Mouse (Mus musculus): ENCODE results near the gene Col19a1.

Col19a1 gene

GRCm38 (mm10) chr1:24303077-24303476 is 284.2 kb downstream of the Col19a1 start:
- no peak for DNase-seq

- peak; percentile 6 for DNase-seq
These were observed 284.6 kb downstream of the Col19a1 start for GRCm38 (mm10) chr1:24302674-24303073.

GRCm38 (mm10) chr1:24300700-24301099 is 286.6 kb downstream of the Col19a1 start:
- no peak for DNase-seq

DNA sequence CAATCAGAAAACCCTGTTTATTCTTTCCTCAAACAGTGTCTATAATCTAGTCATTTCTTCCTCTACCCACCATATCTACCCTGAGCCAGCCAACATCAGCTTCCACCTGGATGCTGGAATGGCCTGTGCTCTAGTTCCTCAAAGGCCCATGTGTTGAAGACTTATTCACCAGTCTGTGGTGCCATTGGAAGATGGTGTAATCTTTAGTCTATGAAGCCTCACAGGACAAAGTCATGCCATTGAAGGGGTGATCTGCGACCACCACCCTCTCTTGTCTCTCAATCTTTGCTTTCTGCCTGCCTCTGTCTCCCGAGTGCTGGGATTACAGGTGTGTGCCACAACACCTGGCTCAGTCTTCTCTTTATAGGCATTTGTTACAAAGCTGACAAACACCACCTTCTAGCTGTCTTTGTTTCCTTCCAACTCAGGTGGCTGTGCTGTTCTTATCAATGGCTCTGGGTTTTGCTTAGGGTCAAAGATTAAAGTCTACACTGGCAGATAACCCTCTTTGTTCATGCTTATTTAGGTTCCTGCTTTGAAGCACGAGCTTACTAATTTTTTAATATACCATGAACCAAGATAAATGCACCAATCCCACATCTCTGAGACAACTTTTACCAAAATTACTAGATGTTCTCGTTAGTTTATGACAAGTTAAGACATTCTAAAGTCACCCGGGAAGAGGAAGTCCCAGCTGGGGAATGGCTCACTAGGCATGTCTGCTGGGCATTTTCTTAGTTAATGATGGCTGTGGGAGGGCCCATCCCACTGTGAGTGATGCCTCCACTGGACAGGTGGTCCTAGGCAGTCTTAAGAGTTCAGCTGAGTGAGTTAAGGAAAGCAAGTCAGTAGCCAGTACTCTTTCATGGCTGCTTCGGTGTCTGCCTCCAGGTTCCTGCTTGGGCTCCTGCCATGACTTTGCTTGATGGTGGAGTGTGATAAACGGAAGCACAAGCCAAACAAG is 292.0 kb downstream of the Col19a1 start:
- DNase-seq: no peak

DNA sequence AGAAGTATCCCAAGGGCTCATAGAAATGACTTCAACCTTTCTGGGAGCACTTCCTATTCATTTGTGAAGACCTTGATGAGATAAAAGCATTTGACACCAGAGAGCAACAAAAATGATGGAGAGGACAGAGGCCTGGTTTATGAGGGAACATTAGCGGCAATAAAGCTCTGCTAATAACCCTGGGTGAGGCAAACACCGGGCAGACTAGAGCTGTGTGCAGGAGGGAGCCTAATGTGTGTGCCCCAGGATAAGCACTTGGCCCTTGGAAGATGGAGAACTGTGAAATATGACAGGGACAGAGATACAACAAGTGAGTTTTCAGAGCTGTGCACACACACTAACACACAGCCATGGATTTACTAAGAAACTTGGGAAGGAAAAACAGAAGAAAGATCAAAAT is 294.8 kb downstream of the Col19a1 start:
- DNase-seq: no peak

DNA sequence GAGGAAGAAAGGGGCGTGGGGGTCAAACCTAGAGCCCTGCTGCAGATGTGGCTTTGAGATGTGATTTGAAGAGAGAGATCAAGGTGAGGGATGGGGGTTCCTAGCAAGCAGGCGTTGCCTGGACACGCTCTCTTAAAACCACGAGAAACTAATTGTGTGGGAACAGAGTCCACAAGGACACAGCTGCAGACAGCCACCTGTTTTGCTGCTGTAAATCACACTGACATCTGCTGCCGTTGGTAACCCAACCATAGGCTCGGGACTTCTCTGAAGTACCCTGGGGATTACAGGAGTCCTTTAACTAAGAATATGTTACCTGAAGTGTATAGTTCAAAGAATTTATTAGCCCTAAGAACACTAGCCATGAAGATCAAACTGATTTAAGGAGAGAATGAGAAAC is 300.9 kb downstream of the Col19a1 start:
- DNase-seq: no peak

DNA sequence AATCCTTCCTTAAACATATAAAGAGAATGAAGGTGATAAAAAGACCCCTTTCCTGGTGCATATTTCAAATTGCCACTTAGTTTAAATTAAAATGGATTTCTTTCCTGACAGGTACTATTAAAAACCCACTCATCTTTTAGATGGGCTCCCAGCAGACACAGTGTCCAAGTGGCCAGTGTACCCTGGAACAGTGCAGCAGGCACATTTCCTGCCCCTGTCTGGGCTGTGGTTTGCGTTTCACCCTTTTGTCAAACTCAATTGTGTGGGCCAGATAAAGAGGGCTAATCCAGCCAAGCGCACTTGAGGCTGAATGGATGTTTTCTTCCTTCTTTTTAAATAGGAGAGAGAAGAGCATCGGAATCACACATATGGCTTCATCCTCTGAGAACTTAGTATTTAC is 320.2 kb downstream of the Col19a1 start:
- DNase-seq: no peak

DNA sequence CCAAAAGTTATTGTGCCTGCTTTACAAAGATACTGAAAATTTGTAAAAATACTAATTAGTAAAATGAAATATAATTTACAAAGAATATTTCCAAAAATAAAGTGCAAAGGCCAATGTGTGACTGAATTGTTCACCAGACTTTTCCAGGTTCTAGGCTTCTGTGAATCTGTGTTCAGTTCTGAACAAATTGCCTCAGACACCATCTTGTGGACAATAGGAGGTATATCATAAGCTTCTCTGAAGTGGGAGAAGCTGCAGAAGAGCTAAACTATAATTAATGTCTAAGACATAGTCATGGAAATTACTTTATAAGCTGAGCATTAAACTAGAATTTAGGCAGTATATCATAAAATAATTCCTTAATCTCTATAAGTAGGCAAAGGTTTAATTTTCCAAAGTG is 326.1 kb downstream of the Col19a1 start:
- no peak for DNase-seq

DNA sequence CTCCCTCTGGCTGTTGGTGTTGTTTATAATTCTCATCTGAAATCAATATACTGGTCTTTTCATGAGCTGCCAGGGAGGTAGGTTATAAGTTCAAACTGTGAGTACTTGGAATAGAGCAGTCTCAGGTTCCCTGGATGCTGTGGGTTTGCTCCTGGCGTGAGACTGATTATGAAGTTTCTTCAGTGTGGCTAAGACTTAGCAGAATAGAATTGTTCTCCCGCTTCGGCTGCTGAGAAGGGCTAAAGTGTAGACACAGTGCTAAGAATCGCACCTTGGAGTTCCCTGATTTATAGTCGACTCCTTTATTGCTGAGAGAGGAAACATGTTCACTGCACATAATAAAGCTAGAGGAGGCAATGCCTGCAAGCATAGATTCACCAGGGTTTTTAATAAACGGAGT is 327.9 kb downstream of the Col19a1 start:
- no peak for DNase-seq

DNA sequence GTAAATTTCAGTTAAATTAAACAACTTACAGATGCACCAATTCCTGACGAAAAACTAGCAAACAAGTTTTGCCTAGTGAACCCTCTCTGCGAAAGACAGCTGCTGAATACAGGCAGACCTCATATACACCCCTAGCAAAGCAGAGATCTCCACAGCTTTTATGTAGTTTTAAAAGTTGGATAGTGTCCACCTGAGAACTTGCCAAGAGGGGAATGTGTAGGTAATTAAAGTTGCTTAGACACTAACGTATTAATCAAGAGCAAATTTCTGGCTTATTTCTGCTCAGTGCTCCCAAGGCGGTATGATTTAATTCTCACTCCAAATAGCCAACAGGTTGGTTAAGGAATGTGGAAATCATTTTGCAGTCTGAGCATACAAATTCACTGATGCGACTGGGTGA is 329.3 kb downstream of the Col19a1 start:
- no peak for DNase-seq

GRCm38 (mm10) chr1:24249105-24249664 is 338.1 kb downstream of the Col19a1 start:
- no peak for DNase-seq

GRCm38 (mm10) chr1:24248294-24249104 is 338.8 kb downstream of the Col19a1 start:
- DNase-seq: no peak

- no peak for DNase-seq
These were observed 341.4 kb downstream of the Col19a1 start for GRCm38 (mm10) chr1:24245700-24246375.

DNA sequence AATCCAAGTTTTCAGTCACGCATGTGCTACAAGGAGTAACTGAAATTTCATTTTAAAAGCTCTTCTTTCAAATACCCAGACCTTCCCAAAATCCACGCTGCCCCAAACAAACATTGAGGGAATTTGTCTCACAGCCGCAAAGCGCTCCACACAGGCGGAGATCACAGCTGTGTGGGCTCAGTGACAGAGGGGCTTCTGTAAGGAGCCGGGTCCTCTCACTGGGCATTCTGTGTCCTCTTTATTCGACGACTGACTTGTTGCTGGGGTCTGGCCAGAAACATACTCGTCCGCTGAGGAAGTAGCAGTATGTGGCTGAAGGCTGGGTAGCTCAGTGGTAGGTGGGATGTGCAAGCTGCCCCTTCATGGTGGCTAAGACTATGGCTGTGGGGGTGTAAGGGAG is 342.3 kb downstream of the Col19a1 start:
- DNase-seq: no peak

GRCm38 (mm10) chr1:24240039-24240691 is 347.1 kb downstream of the Col19a1 start:
- DNase-seq: no peak

DNA sequence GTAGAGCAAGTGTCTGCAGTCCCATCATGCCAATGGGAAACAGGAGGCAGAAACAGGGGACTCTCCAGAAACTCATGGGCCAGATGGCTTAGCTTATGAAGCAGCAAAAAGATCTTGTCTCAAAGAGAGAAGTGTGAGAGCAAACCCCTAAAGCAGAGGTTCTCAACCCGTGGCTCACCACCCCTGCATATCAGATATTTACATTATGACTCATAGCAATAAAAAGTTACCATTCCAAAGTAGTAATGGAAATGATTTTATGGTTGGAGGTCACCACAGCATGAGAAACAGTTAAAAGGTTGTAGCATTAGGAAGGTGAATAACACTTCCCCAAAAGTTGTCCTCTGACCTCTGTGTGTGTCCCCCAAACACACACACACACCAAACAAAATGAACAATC is 350.9 kb downstream of the Col19a1 start:
- DNase-seq: no peak

DNA sequence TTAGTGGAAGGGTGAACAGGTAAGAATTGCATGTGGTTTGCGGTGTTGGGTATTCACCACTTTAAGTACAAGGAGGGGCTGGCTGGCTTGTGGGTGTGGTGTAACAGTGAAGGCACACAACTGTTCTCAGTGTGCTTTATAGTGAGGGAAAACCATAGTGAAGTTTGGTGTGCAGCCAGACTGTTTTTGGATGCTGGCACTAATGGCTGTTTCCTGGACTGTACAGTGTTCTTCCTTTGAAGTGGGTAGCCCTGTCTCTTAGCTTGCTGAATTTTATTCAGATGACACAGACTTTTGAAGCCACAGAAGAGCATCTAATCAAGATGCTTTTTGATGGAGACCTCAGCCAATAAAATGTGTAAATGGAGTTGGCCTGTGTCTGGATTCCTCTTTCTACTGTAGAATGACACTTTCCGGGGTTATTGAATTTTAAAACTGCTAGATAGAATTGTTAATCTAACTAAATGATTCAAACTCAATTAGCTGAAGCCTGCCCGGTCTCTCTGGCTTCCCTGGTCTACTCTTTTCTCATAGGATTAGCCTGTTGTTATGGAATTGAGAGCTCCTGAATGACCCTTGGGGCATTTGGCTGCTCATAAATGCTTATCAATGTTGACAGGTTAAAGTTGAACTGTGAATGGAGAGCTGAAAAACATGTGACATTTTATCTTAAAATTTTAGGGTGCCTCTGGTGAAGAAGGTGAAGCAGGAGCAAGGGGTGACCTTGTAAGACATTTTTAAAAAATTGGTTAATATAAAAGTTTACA is 355.6 kb downstream of the Col19a1 start:
- DNase-seq: no peak

- no peak for DNase-seq
These were observed 356.8 kb downstream of the Col19a1 start for GRCm38 (mm10) chr1:24230428-24230827.

- no peak for DNase-seq
These were observed 357.7 kb downstream of the Col19a1 start for GRCm38 (mm10) chr1:24229552-24229951.

DNA sequence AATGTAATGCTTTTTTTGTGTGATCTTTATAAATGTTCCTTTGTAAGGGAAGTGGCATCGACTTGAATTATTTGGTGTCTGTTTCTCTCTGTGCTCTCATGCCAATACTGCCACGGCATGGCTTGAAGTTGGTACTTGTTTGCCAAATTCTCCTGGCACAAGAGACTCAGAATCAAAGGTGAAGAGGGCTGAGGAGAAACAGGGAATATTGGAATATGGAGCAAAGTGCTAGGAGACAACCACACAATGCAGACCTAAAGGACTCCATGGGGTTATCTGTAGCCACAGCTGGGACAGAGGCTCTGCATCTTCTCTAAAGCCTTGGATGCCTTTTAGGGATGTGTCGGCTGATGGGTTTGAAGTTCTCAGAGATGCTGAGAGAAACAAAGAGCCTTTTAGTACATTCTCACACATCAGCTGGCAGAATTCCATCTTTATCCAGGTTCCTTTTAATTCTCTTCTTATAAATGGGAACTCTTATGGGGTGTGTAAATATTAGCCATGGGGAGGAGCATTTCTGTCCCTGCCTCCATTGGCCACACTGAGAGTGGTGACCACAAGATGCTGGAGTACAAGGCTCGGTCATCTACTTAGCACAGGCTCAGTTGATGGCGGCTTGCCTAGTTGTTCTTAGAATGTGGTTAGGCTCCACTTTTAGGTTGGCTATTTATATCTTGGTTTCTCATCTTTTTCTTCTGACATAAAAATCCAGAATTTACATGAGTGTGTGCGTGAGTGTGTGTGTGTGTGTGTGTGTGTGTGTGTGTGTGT is 360.1 kb downstream of the Col19a1 start:
- no peak for DNase-seq

Data from kidney, adult 11 months (tissue).